Mouse (Mus musculus): ENCODE results near the gene Ttc17.

Gene Ttc17

GRCm38 (mm10) chr2:94384483-94384882, 22.0 kb downstream of the Ttc17 start:
- peak; percentile 91 for ATAC-seq (ENCODE audit: insufficient number of reproducible peaks, low FRiP score, low TSS enrichment)

- peak; percentile 58; the same call in 1 of the 2 replicates for ATAC-seq (ENCODE audit: insufficient number of reproducible peaks, low FRiP score, low TSS enrichment)
Measured at GRCm38 (mm10) chr2:94381057-94381647, 25.3 kb downstream of the Ttc17 start.

- ATAC-seq (ENCODE audit: insufficient number of reproducible peaks, low FRiP score, low TSS enrichment) = no peak
Measured at GRCm38 (mm10) chr2:94378678-94379077, 27.8 kb downstream of the Ttc17 start.

- ATAC-seq (ENCODE audit: insufficient number of reproducible peaks, low FRiP score, low TSS enrichment) = no peak
Measured at GRCm38 (mm10) chr2:94371093-94371492, 35.4 kb downstream of the Ttc17 start.

GRCm38 (mm10) chr2:94363821-94364220, 42.7 kb downstream of the Ttc17 start:
- ATAC-seq (ENCODE audit: insufficient number of reproducible peaks, low FRiP score, low TSS enrichment) = no peak

GRCm38 (mm10) chr2:94360398-94360973, 46.0 kb downstream of the Ttc17 start:
- peak; percentile 78 for ATAC-seq (ENCODE audit: insufficient number of reproducible peaks, low FRiP score, low TSS enrichment)

- no peak for ATAC-seq (ENCODE audit: insufficient number of reproducible peaks, low FRiP score, low TSS enrichment)
Measured at GRCm38 (mm10) chr2:94348165-94348591, 58.3 kb downstream of the Ttc17 start.

GRCm38 (mm10) chr2:94346746-94347145, 59.7 kb downstream of the Ttc17 start:
- no peak for ATAC-seq (ENCODE audit: insufficient number of reproducible peaks, low FRiP score, low TSS enrichment)

GRCm38 (mm10) chr2:94344624-94345023, 61.9 kb downstream of the Ttc17 start:
- ATAC-seq (ENCODE audit: insufficient number of reproducible peaks, low FRiP score, low TSS enrichment) = peak; percentile 68

GRCm38 (mm10) chr2:94343290-94344285, 62.9 kb downstream of the Ttc17 start:
- ATAC-seq (ENCODE audit: insufficient number of reproducible peaks, low FRiP score, low TSS enrichment) = no peak

- ATAC-seq (ENCODE audit: insufficient number of reproducible peaks, low FRiP score, low TSS enrichment) = no peak
Measured at GRCm38 (mm10) chr2:94340769-94341168, 65.7 kb downstream of the Ttc17 start.

- no peak for ATAC-seq (ENCODE audit: insufficient number of reproducible peaks, low FRiP score, low TSS enrichment)
Measured at GRCm38 (mm10) chr2:94339495-94339894, 67.0 kb downstream of the Ttc17 start.

- ATAC-seq (ENCODE audit: insufficient number of reproducible peaks, low FRiP score, low TSS enrichment) = no peak
Measured at GRCm38 (mm10) chr2:94336336-94336735, 70.2 kb downstream of the Ttc17 start.

- no peak for ATAC-seq (ENCODE audit: insufficient number of reproducible peaks, low FRiP score, low TSS enrichment)
Measured at GRCm38 (mm10) chr2:94334742-94335046, 71.8 kb downstream of the Ttc17 start.

- peak; percentile 51; the same call in 1 of the 2 replicates for ATAC-seq (ENCODE audit: insufficient number of reproducible peaks, low FRiP score, low TSS enrichment)
Measured at GRCm38 (mm10) chr2:94333841-94334741, 72.4 kb downstream of the Ttc17 start.

GRCm38 (mm10) chr2:94333086-94333485, 73.4 kb downstream of the Ttc17 start:
- ATAC-seq (ENCODE audit: insufficient number of reproducible peaks, low FRiP score, low TSS enrichment) = no peak

GRCm38 (mm10) chr2:94329336-94329735, 77.2 kb downstream of the Ttc17 start:
- ATAC-seq (ENCODE audit: insufficient number of reproducible peaks, low FRiP score, low TSS enrichment) = no peak

GRCm38 (mm10) chr2:94327836-94328235, 78.7 kb downstream of the Ttc17 start:
- ATAC-seq (ENCODE audit: insufficient number of reproducible peaks, low FRiP score, low TSS enrichment) = no peak

GRCm38 (mm10) chr2:94319780-94320179, 86.7 kb downstream of the Ttc17 start:
- no peak for ATAC-seq (ENCODE audit: insufficient number of reproducible peaks, low FRiP score, low TSS enrichment)

- no peak for ATAC-seq (ENCODE audit: insufficient number of reproducible peaks, low FRiP score, low TSS enrichment)
Measured at GRCm38 (mm10) chr2:94316526-94316925, 90.0 kb downstream of the Ttc17 start.

All from cerebellum, adult (tissue).